Mouse (Mus musculus) heart, adult 2 months (tissue): ENCODE results near the gene Faf1. TPM values are rescaled to one million over a fixed set of nuclear protein-coding genes. Genes with fewer than 3 reads are reported as not detected.

ENCODE experiments used
- DNase-seq, 2 experiments: peaks; one replicate each; pipeline ENCODE4 v3.0.0; 2021
- H3K27ac ChIP-seq: fragments of 200-600 bp; 2 replicates; pipeline ENCODE4 v1.8.1; 2022
- H3K27me3 ChIP-seq: fragments of 200-500 bp; 2 replicates; pipeline ENCODE4 v1.6.1; 2012; ENCODE audit warnings: mild to moderate bottlenecking, low read length, inconsistent platforms, mixed read lengths; ENCODE audit not compliant: control insufficient read depth, insufficient read depth
- H3K36me3 ChIP-seq: fragments of 200-500 bp; 2 replicates; pipeline ENCODE4 v1.6.1; 2012; ENCODE audit warnings: low read length, inconsistent platforms; ENCODE audit not compliant: control insufficient read depth, insufficient read depth
- H3K4me1 ChIP-seq: fragments of 200-500 bp; 2 replicates; pipeline ENCODE4 v1.6.1; 2011; ENCODE audit warnings: low read length; ENCODE audit not compliant: control insufficient read depth, insufficient read depth
- H3K4me3 ChIP-seq: fragments of 200-600 bp; 2 replicates; pipeline ENCODE4 v1.8.1; 2022
- H3K79me2 ChIP-seq: fragments of 200-500 bp; replicated peaks from 2 replicates; pipeline ENCODE4 v1.6.1; 2012; ENCODE audit warnings: mild to moderate bottlenecking, inconsistent platforms, low read length, moderate library complexity, mixed read lengths; ENCODE audit not compliant: control insufficient read depth, insufficient read depth
- H3K9ac ChIP-seq: fragments of 200-500 bp; 2 replicates; pipeline ENCODE4 v1.6.1; 2012; ENCODE audit warnings: low read depth, mild to moderate bottlenecking, control low read depth, inconsistent platforms, low read length, mixed read lengths
- CTCF ChIP-seq: fragments of 200-600 bp; IDR thresholded peaks from 2 replicates; pipeline ENCODE4 v1.8.1; 2022; ENCODE audit warnings: antibody characterized with exemption, mild to moderate bottlenecking, moderate library complexity
- EP300 ChIP-seq: fragments of 200-500 bp; IDR thresholded peaks from 2 replicates; pipeline ENCODE4 v1.6.1; 2011; ENCODE audit warnings: low read depth, low read length, control low read depth; ENCODE audit not compliant: insufficient read depth
- POLR2A ChIP-seq: fragments of 200-500 bp; IDR thresholded peaks from 2 replicates; pipeline ENCODE4 v1.6.1; 2011; ENCODE audit warnings: mild to moderate bottlenecking, low read depth, low read length, control low read depth; ENCODE audit not compliant: insufficient read depth
- WGBS: fragments of 180-500 bp; shearing (Covaris S2); methylation state at CpG from one replicate; pipeline ENCODE4 v1.1.7; 2018; 5-methylcytosine and 5-hydroxymethylcytosine counted together
- intact Hi-C: fragments of 180-260 bp; cut with DNase I; formaldehyde crosslinking; loops from one replicate; pipeline ENCODE4 v1.15.1; 2025
- polyA plus RNA-seq: library from polyadenylated mRNA; depleted of rRNA; stranded (reverse); fragments of >200 nt; gene quantifications from 2 replicates; pipeline ENCODE4 v1.2.3, GENCODE M21; 2012
- total RNA-seq, 2 experiments: library from RNA; stranded (reverse); gene quantifications; 2 replicates each; pipeline ENCODE4 v1.2.3; 2021

Faf1 gene
- total and polyA plus RNA-seq, 3 experiments: 9.6 to 46.0 (median 37.1) TPM

DNA sequence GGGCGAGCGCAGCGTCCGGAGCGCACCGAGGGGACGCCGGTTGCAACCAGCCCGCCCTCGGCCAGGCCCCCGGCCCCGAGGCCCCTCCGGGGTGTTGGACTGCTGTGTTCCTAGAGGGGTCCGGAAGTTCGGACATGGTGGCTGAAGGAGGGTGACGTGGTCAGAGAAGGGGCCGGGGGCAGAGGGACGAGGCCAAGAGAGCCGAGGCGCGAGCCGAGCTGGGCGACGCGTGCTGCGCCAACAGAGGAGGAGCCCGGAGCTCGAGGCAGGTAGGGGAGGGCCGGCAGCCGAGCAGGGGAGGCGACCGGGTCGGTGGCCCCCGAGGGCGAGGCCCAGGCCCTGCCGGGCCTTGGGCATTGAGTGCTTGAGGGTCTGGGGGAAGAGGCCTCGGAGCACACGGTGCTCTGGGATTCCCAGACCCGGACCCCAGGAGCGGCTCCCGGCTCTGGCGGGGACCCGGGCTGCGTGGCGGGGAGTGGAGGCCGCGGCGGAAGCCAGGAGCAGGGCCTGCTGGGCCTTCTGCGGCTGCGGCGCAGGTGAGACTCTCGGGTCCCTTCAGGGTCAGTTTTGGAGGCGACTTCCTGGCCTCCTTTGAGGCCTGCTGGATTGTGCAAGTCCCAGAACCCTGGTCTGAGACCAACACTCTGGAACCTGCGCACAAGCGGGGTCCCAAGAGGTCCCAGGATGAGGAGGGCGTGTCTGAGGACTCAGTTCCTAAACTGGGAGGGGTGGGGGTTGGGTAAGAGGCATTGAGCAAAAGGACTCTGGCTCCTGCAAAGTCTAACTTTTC lies 301.9 kb downstream of the Faf1 start:
- TF ChIP-seq POLR2A: no peak
- TF ChIP-seq EP300: no peak
- 2% methylated on average over 55 of the region's 56 CpGs for WGBS
- DNase-seq: no peak
- Histone ChIP-seq H3K27me3 (peaks cover 63% of the 10 kb centered on the region), H3K4me3 (peak overlapping the region; percentile 38), H3K27ac (no peak overlapping the region), H3K4me1 (no peaks in the 10 kb centered on the region; the same call in 1 of the 2 replicates), H3K79me2 (no peaks in the 10 kb centered on the region), H3K36me3 (no peaks in the 10 kb centered on the region), H3K9ac (no peak overlapping the region)
- intact Hi-C loops: no loop called here

DNA sequence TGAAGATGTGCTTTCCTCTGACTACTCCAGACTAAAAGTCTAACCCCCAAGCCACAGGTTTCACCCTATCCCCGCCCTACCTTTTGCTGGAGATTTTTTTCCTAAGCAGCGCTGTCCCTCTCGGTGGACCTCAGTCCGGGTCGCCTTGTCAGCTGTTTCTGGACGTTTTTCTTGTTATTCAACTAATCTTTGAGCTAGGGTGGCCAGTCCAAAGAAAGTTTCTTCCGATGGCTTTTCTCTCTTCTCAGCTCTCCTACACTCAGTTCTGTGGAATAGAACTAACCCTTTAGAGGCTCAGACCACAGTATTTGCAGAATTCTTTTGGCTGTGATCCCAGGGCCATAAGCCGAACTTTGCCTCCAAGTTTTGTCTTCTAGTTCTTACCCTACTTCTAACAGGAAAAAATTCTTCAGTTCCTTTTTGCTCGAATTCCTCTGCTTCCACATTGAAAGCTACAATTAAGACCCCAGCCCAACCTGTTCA lies 302.5 kb downstream of the Faf1 start:
- H3K4me3 ChIP-seq: no peak overlapping the region
- WGBS: 12% methylated on average over 9 of the region's 9 CpGs
- peaks cover 68% of the 10 kb centered on the region for H3K27me3 ChIP-seq
- H3K36me3 ChIP-seq: no peaks in the 10 kb centered on the region
- H3K4me1 ChIP-seq: no peaks in the 10 kb centered on the region; the same call in 1 of the 2 replicates
- DNase-seq: no peak
- intact Hi-C loops: no loop called here
- no peak overlapping the region for H3K27ac ChIP-seq
- H3K79me2 ChIP-seq: no peaks in the 10 kb centered on the region
- TF ChIP-seq EP300: no peak
- no peak for TF ChIP-seq CTCF
- TF ChIP-seq POLR2A: no peak
- no peak overlapping the region for H3K9ac ChIP-seq

DNA sequence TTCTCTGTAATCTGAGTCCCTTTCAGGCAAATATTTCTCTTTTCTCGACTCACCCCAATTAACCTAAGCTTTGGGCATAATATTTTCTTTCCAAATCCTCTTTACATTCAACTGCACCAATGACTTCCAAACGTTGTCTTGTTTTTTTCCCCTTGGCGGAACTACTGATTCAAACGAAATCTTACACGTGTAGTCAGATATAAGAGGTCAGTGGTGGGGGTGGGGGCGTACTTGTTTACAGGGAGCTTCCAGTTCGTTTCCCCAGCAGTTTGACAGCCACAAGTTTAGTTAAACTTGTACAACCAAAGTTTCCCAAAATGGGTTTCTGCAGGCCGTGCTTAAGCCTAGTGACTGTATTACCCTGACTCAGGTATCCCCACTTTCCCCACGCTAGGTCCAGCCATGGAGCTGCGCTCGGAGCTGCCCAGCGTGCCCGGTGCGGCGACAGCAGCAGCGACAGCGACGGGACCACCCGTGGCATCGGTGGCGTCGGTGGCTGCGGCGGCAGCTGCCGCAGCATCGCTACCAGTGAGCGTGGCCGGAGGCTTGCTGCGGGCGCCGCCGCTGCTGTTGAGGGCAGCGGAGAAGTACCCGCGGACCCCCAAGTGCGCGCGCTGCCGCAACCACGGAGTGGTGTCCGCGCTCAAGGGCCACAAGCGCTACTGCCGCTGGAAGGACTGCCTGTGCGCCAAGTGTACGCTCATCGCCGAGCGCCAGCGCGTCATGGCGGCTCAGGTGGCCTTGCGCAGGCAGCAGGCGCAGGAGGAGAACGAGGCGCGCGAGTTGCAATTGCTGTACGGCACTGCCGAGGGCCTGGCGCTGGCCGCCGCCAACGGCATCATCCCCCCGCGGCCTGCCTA lies 303.3 kb downstream of the Faf1 start:
- no peaks in the 10 kb centered on the region for H3K79me2 ChIP-seq
- H3K27me3 ChIP-seq: peaks cover 74% of the 10 kb centered on the region
- DNase-seq: peak in 1 of 2 experiments; percentile 22
- intact Hi-C loops: no loop called here
- H3K9ac ChIP-seq: no peak overlapping the region
- no peak overlapping the region for H3K27ac ChIP-seq
- TF ChIP-seq CTCF (no peak), EP300 (no peak), POLR2A (no peak)
- WGBS: 6% methylated on average over 66 of the region's 66 CpGs
- H3K4me1 ChIP-seq: no peaks in the 10 kb centered on the region; the same call in 1 of the 2 replicates
- H3K4me3 ChIP-seq: no peak overlapping the region
- H3K36me3 ChIP-seq: no peaks in the 10 kb centered on the region

DNA sequence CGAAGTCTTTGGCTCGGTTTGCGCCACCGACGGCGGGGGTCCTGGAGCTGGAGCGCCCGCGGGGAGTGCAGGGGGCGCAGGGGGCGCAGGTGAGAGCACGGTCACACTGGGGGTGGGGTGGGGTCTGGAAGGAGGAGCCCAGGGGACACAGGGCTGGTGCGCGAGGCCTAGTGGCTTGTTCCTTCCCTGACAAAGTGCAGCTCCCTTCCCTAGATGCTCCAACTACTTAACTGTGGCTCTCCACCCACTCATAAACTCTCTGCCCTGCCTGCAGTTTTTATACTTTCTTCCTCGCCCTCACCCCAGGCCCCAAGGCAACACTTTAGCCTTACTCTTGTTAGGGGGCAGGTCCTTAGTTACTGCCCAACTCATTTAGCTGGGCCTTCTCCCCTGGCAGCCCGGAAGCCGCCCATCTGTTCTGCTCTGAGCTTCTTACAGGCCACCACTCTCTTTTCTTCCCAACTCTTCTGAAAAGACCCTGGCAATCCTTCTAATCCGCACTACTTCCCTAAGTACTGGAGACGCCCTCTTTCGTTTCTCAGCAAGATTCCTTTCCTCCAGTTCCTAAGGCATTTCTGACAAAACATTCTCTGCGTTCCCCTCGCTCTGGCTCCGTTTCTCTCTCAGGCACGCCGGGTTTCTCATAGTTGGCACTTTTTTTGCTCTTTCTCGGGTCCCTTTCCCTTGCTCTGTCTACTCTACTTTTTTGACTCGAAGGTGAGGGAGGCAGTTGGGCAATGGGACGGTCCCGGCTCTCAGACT lies 304.1 kb downstream of the Faf1 start:
- WGBS: 30% methylated on average over 28 of the region's 29 CpGs
- intact Hi-C loops: no loop called here
- no peak for DNase-seq
- H3K4me3 ChIP-seq: no peak overlapping the region
- H3K27me3 ChIP-seq: peaks cover 77% of the 10 kb centered on the region
- no peak overlapping the region for H3K9ac ChIP-seq
- H3K79me2 ChIP-seq: no peaks in the 10 kb centered on the region
- H3K4me1 ChIP-seq: no peaks in the 10 kb centered on the region; the same call in 1 of the 2 replicates
- no peak overlapping the region for H3K27ac ChIP-seq
- no peaks in the 10 kb centered on the region for H3K36me3 ChIP-seq
- TF ChIP-seq EP300 (no peak), POLR2A (no peak), CTCF (no peak)

DNA sequence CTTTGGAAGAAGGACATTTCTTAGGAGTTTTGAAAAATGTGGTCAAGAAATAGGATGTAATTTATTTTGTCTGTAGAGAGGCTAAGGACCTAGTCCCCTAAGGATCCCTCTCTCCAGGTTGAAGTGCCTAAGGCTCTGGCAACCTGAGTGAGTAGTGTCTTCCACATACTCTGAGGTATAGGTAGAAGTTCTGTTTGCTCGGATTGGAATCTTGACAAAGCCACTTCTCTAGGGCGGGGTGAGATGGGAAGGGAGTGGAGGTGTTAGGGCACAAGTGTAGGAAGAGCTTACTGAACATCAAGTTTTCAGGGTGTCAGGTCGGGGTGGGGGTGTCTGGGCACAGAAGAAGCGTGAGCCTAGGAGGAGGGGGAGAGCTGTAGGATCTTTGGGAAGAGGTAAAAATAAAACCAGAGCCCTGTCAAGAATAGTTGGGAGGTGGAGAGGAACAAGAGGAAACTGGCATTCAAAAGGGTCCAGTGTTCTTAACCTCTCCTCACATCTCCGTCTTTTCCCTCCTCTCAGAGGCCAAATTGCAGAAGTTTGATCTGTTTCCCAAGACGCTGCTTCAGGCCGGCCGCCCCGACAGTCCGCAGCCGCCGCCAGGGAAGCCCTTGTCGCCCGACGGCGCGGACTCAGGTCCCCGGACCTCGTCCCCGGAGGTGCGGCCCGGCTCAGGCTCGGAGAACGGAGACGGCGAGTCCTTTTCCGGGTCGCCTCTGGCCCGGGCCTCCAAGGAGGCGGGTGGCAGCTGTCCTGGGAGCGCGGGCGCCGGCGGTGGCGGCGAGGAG lies 304.9 kb downstream of the Faf1 start:
- Histone ChIP-seq H3K4me3 (no peak overlapping the region), H3K9ac (no peak overlapping the region), H3K27ac (no peak overlapping the region), H3K79me2 (no peaks in the 10 kb centered on the region), H3K27me3 (peaks cover 75% of the 10 kb centered on the region), H3K36me3 (no peaks in the 10 kb centered on the region), H3K4me1 (no peaks in the 10 kb centered on the region; the same call in 1 of the 2 replicates)
- TF ChIP-seq POLR2A (no peak), CTCF (no peak), EP300 (no peak)
- peak in 1 of 2 experiments; percentile 27 for DNase-seq
- intact Hi-C loops: no loop called here
- WGBS: 13% methylated on average over 37 of the region's 37 CpGs
